Mouse (Mus musculus): Measurements from ENCODE around the gene Lrrc27. TPM values are rescaled to one million over a fixed set of nuclear protein-coding genes. Genes with fewer than 3 reads are reported as not detected.

The Lrrc27 gene
- polyA plus RNA-seq, 1 experiment from 2014 or later, result 5.2 TPM

DNA sequence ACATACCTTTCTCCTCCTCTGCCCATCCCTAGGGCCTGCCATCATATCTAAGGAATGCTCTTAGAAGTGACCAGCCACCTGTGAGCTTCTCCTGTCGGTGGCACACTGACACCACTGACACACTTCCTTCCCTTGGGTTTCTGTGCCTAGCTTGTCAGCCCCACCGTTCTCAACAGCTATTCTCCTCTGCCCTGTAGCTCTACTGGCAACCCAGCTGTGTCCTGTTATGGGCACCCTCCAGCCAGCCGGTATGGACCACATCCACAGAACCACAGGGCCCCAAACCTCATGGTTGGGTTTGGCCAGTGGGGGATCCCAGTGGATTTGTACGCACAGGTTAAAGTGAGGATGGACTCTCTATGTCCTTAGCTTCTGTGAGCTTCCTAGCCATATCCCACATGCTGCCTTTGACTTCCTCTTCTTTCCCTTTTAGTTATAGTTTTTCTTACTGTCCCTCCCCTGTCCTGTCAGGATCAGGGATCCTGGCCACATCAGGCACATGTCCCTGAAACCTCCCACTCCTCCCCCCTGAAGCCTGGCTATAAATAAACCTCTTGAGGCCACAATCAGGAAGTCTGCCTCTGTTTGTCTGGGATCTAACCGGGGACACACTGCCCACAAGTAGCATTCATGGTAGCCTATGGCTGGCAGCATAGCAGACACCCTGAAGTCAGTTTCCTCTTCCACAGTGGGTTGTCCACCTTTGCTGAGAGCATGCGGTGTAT, 15.8 kb downstream of the Lrrc27 start:
- Histone ChIP-seq H3K27me3 (0 out of 2 replicates have a peak, but pooled peaks cover 3% of the 10 kb centered on the region), H3K4me1 (replicated peaks) (0 out of 2 replicates have a peak, but pooled peaks cover under 1% of the 10 kb centered on the region), H3K9me3 (no peaks in the 10 kb centered on the region), H3K27ac (replicated peaks) (no peak overlapping the region), H3K9ac (no peak overlapping the region), H3K4me2 (no peak overlapping the region), H3K4me3 (no peak overlapping the region), H3K36me3 (no peaks in the 10 kb centered on the region)
- WGBS, result 84% methylated on average over 6 of the region's 6 CpGs
- no peak for ATAC-seq (ENCODE audit: low read depth)

GRCm38 (mm10) chr7:139229837-139230236, 17.0 kb downstream of the Lrrc27 start:
- Histone ChIP-seq H3K27me3 (0 out of 2 replicates have a peak, but pooled peaks cover 3% of the 10 kb centered on the region), H3K4me3 (no peak overlapping the region), H3K36me3 (no peaks in the 10 kb centered on the region), H3K4me2 (no peak overlapping the region), H3K27ac (replicated peaks) (no peak overlapping the region), H3K9ac (no peak overlapping the region), H3K4me1 (replicated peaks) (peaks cover 11% of the 10 kb centered on the region), H3K9me3 (no peaks in the 10 kb centered on the region)
- no peak for ATAC-seq (ENCODE audit: low read depth)
- WGBS, result 87% methylated on average over 5 of the region's 5 CpGs

- Histone ChIP-seq H3K27ac (replicated peaks) (no peak overlapping the region), H3K4me2 (no peak overlapping the region), H3K4me1 (replicated peaks) (peaks cover 14% of the 10 kb centered on the region), H3K27me3 (0 out of 2 replicates have a peak, but pooled peaks cover 3% of the 10 kb centered on the region), H3K9me3 (no peaks in the 10 kb centered on the region), H3K9ac (no peak overlapping the region), H3K4me3 (no peak overlapping the region), H3K36me3 (no peaks in the 10 kb centered on the region)
- 78% methylated on average over 12 of the region's 12 CpGs for WGBS
- no peak for ATAC-seq (ENCODE audit: low read depth)
Observed at GRCm38 (mm10) chr7:139230241-139230640, 17.5 kb downstream of the Lrrc27 start.

GRCm38 (mm10) chr7:139233714-139234113, 20.9 kb downstream of the Lrrc27 start:
- no peak overlapping the region for H3K4me2 ChIP-seq
- H3K27ac ChIP-seq (replicated peaks), result no peak overlapping the region
- under 1% methylated on average over 7 of the region's 7 CpGs for WGBS
- no peak overlapping the region for H3K4me3 ChIP-seq
- no peaks in the 10 kb centered on the region for H3K9me3 ChIP-seq
- H3K4me1 ChIP-seq (replicated peaks), result peaks cover 14% of the 10 kb centered on the region
- H3K27me3 ChIP-seq, result peaks cover 6% of the 10 kb centered on the region
- H3K9ac ChIP-seq, result no peak overlapping the region
- H3K36me3 ChIP-seq, result no peaks in the 10 kb centered on the region
- peak; percentile 71; the same call in 1 of the 2 replicates for ATAC-seq (ENCODE audit: low read depth)

- H3K27me3 ChIP-seq, result peaks cover 6% of the 10 kb centered on the region
- no peak overlapping the region for H3K4me3 ChIP-seq
- H3K9ac ChIP-seq, result peak overlapping the region; percentile 19; the same call in 1 of the 2 replicates
- no peaks in the 10 kb centered on the region for H3K36me3 ChIP-seq
- ATAC-seq (ENCODE audit: low read depth), result peak; percentile 63
- peak overlapping the region; percentile 29 for H3K4me2 ChIP-seq
- no peaks in the 10 kb centered on the region for H3K9me3 ChIP-seq
- H3K27ac ChIP-seq (replicated peaks), result no peak overlapping the region
- H3K4me1 ChIP-seq (replicated peaks), result peaks cover 14% of the 10 kb centered on the region
- WGBS, result 7% methylated on average over 18 of the region's 18 CpGs
Observed at GRCm38 (mm10) chr7:139234426-139235188, 21.8 kb downstream of the Lrrc27 start.

DNA sequence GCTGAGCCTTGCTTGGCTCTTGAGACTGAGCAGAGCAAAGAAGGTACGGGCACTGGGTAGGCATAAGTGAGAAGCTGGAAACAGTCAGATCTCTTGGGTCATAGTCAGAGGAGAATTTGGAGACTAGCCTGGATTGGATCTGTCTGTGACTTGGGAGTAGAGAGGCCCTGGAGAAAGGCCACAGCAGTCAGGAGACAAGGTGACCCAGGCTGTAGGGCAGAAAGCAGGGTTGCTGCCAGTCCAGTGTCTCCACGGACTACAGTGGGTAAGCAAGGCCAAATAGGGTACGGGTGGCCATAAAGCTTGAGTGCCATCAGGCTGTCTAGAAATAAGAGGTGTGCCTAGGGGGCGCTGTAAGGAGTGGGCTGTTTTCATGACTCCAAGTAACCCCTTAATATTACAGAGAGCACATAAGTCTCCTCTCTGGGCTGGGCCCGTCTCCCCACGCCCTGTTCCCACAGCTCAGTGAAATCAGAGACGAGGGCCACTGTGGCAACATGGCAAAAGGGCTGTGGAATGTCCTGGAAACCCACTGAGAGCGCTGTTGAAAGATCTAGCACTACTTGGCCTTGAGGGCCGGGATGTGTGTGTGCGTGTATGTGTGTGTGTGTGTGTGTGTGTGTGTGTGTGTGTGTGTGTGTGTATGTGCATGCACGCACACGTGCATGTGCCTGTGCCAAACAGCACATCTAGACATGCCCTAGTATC, 23.0 kb downstream of the Lrrc27 start:
- ATAC-seq (ENCODE audit: low read depth), result no peak

DNA sequence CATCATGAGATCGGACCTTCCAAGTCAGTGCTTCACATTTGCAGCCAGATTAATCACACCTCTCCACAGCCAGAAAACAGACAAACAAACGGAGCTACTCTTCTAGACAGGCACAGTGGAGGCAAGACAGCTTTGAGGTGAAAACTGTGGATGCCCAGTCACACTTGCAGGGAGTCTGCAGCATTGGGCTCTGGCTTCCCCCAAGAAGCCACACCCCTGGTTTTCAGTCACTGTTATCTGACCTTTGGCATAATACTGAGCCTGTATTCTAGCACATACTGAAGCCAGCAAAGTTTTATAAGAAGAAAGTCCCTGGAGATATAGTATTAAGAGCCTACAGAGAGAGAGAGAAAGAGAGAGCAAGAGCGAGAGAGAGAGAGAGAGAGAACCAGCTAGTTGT, 26.6 kb downstream of the Lrrc27 start:
- ATAC-seq (ENCODE audit: low read depth), result no peak
- Histone ChIP-seq H3K36me3 (no peaks in the 10 kb centered on the region), H3K4me3 (no peak overlapping the region), H3K27me3 (peaks cover 3% of the 10 kb centered on the region), H3K4me1 (replicated peaks) (peaks cover 7% of the 10 kb centered on the region), H3K4me2 (no peak overlapping the region), H3K9ac (no peak overlapping the region), H3K9me3 (no peaks in the 10 kb centered on the region), H3K27ac (replicated peaks) (no peak overlapping the region)
- WGBS, result 80% methylated on average over 3 of the region's 3 CpGs

More for the DNA sequence above, 23.0 kb downstream of the Lrrc27 start:
- Histone ChIP-seq H3K36me3 (no peaks in the 10 kb centered on the region), H3K9ac (0 out of 2 replicates have a peak overlapping the region, but pooled peaks have one; percentile 19), H3K27ac (replicated peaks) (no peak overlapping the region), H3K9me3 (no peaks in the 10 kb centered on the region), H3K27me3 (peaks cover 6% of the 10 kb centered on the region), H3K4me2 (no peak overlapping the region), H3K4me3 (no peak overlapping the region), H3K4me1 (replicated peaks) (peaks cover 14% of the 10 kb centered on the region)
- WGBS, result 84% methylated on average over 12 of the region's 12 CpGs

GRCm38 (mm10) chr7:139246086-139246485, 33.3 kb downstream of the Lrrc27 start:
- H3K4me3 ChIP-seq, result no peak overlapping the region
- ATAC-seq (ENCODE audit: low read depth), result no peak
- H3K27ac ChIP-seq (replicated peaks), result no peak overlapping the region
- no peak overlapping the region for H3K9ac ChIP-seq
- peaks cover 42% of the 10 kb centered on the region for H3K27me3 ChIP-seq
- H3K4me1 ChIP-seq (replicated peaks), result peaks cover 43% of the 10 kb centered on the region
- 75% methylated on average over 5 of the region's 5 CpGs for WGBS
- H3K36me3 ChIP-seq, result no peaks in the 10 kb centered on the region
- H3K4me2 ChIP-seq, result no peak overlapping the region
- no peaks in the 10 kb centered on the region for H3K9me3 ChIP-seq

DNA sequence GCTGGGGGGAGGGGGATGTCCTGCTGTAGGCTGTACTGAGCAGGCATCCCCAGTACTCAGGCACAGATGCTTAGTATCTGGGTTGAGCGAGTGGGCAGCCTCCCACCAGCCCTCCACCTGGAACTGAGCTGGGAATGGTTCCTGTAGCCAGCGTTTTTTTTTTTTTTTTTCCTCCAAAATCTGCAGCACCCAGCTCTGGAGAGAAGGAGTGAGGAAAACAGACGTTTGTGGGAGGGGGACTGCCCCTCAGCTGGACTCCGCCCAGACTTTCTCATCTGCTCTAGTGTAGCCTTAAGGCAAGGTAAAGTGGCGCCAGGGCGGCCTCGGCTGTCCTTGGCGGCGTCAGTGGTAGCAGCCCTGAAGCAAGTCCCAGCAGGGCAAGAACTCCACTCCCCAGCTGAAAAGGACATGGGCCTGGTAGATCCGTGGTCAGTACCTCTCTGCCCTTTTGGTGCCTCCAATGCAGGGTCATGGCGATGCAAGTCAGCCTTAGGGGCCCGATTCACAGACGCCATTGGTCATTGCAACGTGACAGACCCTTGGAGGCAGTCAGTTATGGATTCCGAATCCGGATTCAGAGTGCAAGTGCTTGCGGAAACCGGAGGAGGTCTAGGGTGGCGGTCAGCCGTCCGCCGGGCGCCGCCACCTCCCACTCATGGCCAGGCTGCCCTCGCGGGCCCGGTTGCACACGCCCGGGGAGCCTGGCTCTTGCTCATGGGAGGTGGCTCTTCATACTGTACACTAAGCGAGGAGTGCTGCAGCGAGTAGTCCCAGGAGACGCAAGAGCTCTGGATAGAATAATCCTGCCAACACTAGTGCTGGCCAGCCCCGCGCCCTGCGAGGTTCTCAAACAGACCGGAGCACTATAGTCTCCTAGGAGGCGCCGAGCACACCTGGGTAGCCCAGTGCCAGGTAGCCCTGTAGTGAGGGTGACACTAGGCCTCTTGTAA, 34.4 kb downstream of the Lrrc27 start:
- ATAC-seq (ENCODE audit: low read depth), result peak; percentile 50
- H3K9ac ChIP-seq, result peak overlapping the region; percentile 81
- no peaks in the 10 kb centered on the region for H3K9me3 ChIP-seq
- H3K4me1 ChIP-seq (replicated peaks), result peaks cover 52% of the 10 kb centered on the region
- H3K4me3 ChIP-seq, result peak overlapping the region; percentile 55
- no peaks in the 10 kb centered on the region for H3K36me3 ChIP-seq
- 5% methylated on average over 38 of the region's 38 CpGs for WGBS
- H3K27ac ChIP-seq (replicated peaks), result 0 out of 2 replicates have a peak overlapping the region, but pooled peaks have one; percentile 61
- peaks cover 42% of the 10 kb centered on the region for H3K27me3 ChIP-seq
- H3K4me2 ChIP-seq, result peak overlapping the region; percentile 96

DNA sequence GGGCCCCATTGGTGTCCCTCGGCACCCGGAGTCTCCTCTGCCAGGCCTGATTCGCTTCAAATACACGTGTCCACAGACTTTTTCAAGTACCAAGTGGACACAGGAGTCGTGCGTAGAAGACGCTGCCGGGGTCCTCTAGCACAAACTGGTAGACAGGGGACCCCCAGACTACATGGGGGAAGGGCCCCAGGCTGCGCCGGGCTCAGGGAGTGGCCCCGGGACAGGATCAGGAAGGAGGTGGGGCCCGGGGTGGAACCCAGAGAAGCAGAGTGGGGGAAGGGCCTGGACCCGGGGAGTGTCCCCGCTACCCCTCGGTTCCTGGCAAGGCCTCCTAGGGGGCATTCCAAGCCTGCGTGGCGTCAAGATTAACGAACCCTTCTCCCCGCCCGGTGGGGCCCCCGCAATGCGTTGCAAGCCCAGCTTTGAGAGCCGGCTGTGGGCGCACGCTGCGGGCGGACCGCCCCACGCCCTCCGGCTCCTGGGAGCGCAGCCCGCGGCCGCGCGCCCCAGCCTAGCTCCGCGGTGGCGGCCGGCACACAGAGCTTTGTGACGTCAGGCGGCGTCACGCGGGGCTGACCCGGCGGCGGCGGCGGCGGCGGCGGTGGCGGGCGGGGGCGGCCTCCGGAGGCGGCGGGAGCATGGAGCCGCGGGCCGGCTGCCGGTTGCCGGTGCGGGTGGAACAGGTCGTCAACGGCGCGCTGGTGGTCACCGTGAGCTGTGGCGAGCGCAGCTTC, 35.3 kb downstream of the Lrrc27 start, which contains the start of gene Pwwp2b:
Gene Pwwp2b (plus strand): TSS at position 602 of the 734 bp plus-strand sequence.
- Histone ChIP-seq H3K9me3 (no peaks in the 10 kb centered on the region), H3K4me2 (peak within 1 kb of the TSS; percentile 96), H3K4me1 (replicated peaks) (peaks cover 60% of the 10 kb centered on the region), H3K27ac (replicated peaks) (peak within 1 kb of the TSS; percentile 61; the same call in 1 of the 2 replicates), H3K27me3 (peaks cover 42% of the 10 kb centered on the region), H3K4me3 (peak within 1 kb of the TSS; percentile 55), H3K9ac (peak within 1 kb of the TSS; percentile 81), H3K36me3 (no peaks in the 10 kb centered on the region)
- peak; percentile 80 for ATAC-seq (ENCODE audit: low read depth)
- under 1% methylated on average over 65 of the region's 72 CpGs for WGBS

Data from neural tube, embryonic 13.5 days (tissue).